Mouse (Mus musculus) midbrain, postnatal 0 days (tissue): ENCODE measurements around the gene Runx1. TPM values are rescaled to one million over a fixed set of nuclear protein-coding genes. Genes with fewer than 3 reads are reported as not detected.

Experiments
- ATAC-seq: fragments of 200-750 bp; cut with Nextera tagmentation; 2 replicates; pipeline ENCODE4 v1.8.0; 2017; ENCODE audit warnings: moderate number of reproducible peaks, mild to moderate bottlenecking, moderate TSS enrichment, moderate library complexity; ENCODE audit not compliant: low FRiP score
- DNase-seq: peaks from one replicate; pipeline ENCODE4 v3.0.0-alpha.2; 2015; ENCODE audit warnings: low spot score
- H3K27ac ChIP-seq: fragments of 300-500 bp; sonication (generic); 2 replicates; pipeline ENCODE4 v1.5.1; 2014; ENCODE audit warnings: low read depth, mild to moderate bottlenecking, low read length, mixed read lengths
- H3K27me3 ChIP-seq: fragments of 300-500 bp; sonication (generic); 2 replicates; pipeline ENCODE4 v1.6.1; 2014; ENCODE audit warnings: low read length, control low read depth, mixed read lengths; ENCODE audit not compliant: insufficient read depth
- H3K36me3 ChIP-seq: fragments of 300-500 bp; sonication (generic); 2 replicates; pipeline ENCODE4 v1.6.1; 2014; ENCODE audit warnings: low read length, control low read depth, mixed read lengths; ENCODE audit not compliant: insufficient read depth
- H3K4me1 ChIP-seq: fragments of 300-500 bp; sonication (generic); 2 replicates; pipeline ENCODE4 v1.6.1; 2014; ENCODE audit warnings: mild to moderate bottlenecking, control low read depth, antibody characterized with exemption, low read length, mixed read lengths; ENCODE audit not compliant: insufficient read depth
- H3K4me2 ChIP-seq: fragments of 300-500 bp; sonication (generic); 2 replicates; pipeline ENCODE4 v1.6.1; 2014; ENCODE audit warnings: low read depth, mild to moderate bottlenecking, low read length, mixed read lengths; ENCODE audit not compliant: poor library complexity, severe bottlenecking
- H3K4me3 ChIP-seq: fragments of 300-500 bp; sonication (generic); 2 replicates; pipeline ENCODE4 v1.5.1; 2014; ENCODE audit warnings: low read depth, mild to moderate bottlenecking, low read length, moderate library complexity
- H3K9ac ChIP-seq: fragments of 300-500 bp; sonication (generic); replicated peaks from 2 replicates; pipeline ENCODE4 v1.6.1; 2014; ENCODE audit warnings: mild to moderate bottlenecking, low read length, moderate library complexity, mixed read lengths; ENCODE audit not compliant: poor library complexity, severe bottlenecking
- H3K9me3 ChIP-seq: fragments of 300-500 bp; sonication (generic); 2 replicates; pipeline ENCODE4 v1.6.1; 2016; ENCODE audit warnings: low read length, control low read depth
- CTCF ChIP-seq: IDR thresholded peaks from 2 replicates; pipeline ENCODE4 v1.5.1; 2016; ENCODE audit warnings: antibody characterized with exemption, mild to moderate bottlenecking
- WGBS: fragments of 180-500 bp; shearing (Covaris S2); extraction: QIAGEN DNeasy Blood & Tissue Kit; methylation state at CpG from one replicate; pipeline ENCODE4 v1.1.7; 2014; 5-methylcytosine and 5-hydroxymethylcytosine counted together
- polyA plus RNA-seq: library from polyadenylated mRNA; unstranded; fragments of >200 nt; fragmentation: Nextera tagmentation; extraction: Ambion mirVana; gene quantifications from 2 replicates; pipeline ENCODE4 v1.2.1, GENCODE M21; 2015
- total RNA-seq: library from RNA; depleted of rRNA; stranded (reverse); fragments of >200 nt; gene quantifications from 2 replicates; pipeline ENCODE4 v1.2.3, GENCODE M21; 2014

Runx1 gene
- total and polyA plus RNA-seq, 2 experiments from 2014 or later: 0.64 to 2.0 TPM

DNA sequence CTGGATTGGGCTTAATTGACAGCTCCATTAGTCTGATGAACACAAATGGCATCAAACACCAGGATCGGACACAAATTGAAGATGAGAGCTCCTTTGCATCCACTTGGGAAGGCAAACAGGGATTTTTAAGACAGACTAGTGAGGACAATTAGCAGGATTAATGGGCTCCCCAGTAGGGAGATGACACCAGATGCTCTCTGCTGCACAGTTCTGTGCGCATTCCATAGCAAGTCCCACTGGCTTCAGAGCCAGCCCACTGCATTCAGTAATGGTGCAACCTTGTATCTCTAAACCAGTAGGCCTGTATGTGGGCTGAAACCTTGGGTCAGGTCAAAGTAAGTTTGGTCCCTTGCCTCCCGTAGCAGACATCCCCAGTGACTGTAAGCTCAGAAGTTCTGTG is 80.7 kb downstream of the Runx1 start:
- H3K27me3 ChIP-seq: no peaks in the 10 kb centered on the region
- WGBS: 80% methylated on average over 3 of the region's 3 CpGs
- ATAC-seq: no peak
- H3K4me3 ChIP-seq: no peak overlapping the region
- H3K27ac ChIP-seq: no peak overlapping the region
- H3K9ac ChIP-seq: no peak overlapping the region
- no peak overlapping the region for H3K4me2 ChIP-seq
- no peak for TF ChIP-seq CTCF
- H3K36me3 ChIP-seq: no peaks in the 10 kb centered on the region
- H3K4me1 ChIP-seq: no peaks in the 10 kb centered on the region
- no peaks in the 10 kb centered on the region for H3K9me3 ChIP-seq
- no peak for DNase-seq

GRCm38 (mm10) chr16:92744172-92744777 is 81.7 kb downstream of the Runx1 start:
- H3K27ac ChIP-seq: no peak overlapping the region
- no peak for TF ChIP-seq CTCF
- H3K36me3 ChIP-seq: no peaks in the 10 kb centered on the region
- H3K4me2 ChIP-seq: no peak overlapping the region
- no peak overlapping the region for H3K9ac ChIP-seq
- DNase-seq (no peak), ATAC-seq (no peak)
- H3K4me3 ChIP-seq: no peak overlapping the region
- H3K9me3 ChIP-seq: no peaks in the 10 kb centered on the region
- WGBS: 62% methylated on average over 12 of the region's 12 CpGs
- H3K4me1 ChIP-seq: no peaks in the 10 kb centered on the region
- H3K27me3 ChIP-seq: no peaks in the 10 kb centered on the region

- Histone ChIP-seq H3K27me3 (no peaks in the 10 kb centered on the region), H3K4me2 (no peak overlapping the region), H3K36me3 (no peaks in the 10 kb centered on the region), H3K9me3 (no peaks in the 10 kb centered on the region), H3K4me3 (no peak overlapping the region), H3K4me1 (no peaks in the 10 kb centered on the region), H3K9ac (no peak overlapping the region), H3K27ac (no peak overlapping the region)
- ATAC-seq: no peak
- DNase-seq: no peak
- no peak for TF ChIP-seq CTCF
- 79% methylated on average over 4 of the region's 4 CpGs for WGBS
Observed at GRCm38 (mm10) chr16:92743755-92744154, 82.2 kb downstream of the Runx1 start.

GRCm38 (mm10) chr16:92741342-92741741 is 84.6 kb downstream of the Runx1 start:
- ATAC-seq: no peak
- H3K4me2 ChIP-seq: no peak overlapping the region

GRCm38 (mm10) chr16:92740541-92740940 is 85.4 kb downstream of the Runx1 start:
- ATAC-seq (no peak), DNase-seq (no peak)
- H3K4me3 ChIP-seq: no peak overlapping the region
- H3K27me3 ChIP-seq: no peaks in the 10 kb centered on the region
- H3K9ac ChIP-seq: no peak overlapping the region
- H3K27ac ChIP-seq: no peak overlapping the region
- WGBS: 52% methylated on average over 9 of the region's 9 CpGs
- TF ChIP-seq CTCF: no peak
- H3K9me3 ChIP-seq: no peaks in the 10 kb centered on the region
- H3K36me3 ChIP-seq: no peaks in the 10 kb centered on the region
- no peaks in the 10 kb centered on the region for H3K4me1 ChIP-seq
- H3K4me2 ChIP-seq: no peak overlapping the region

More at GRCm38 (mm10) chr16:92741342-92741741, 84.6 kb downstream of the Runx1 start:
- TF ChIP-seq CTCF: no peak
- H3K9ac ChIP-seq: no peak overlapping the region
- H3K4me3 ChIP-seq: no peak overlapping the region
- no peak overlapping the region for H3K27ac ChIP-seq
- H3K4me1 ChIP-seq: no peaks in the 10 kb centered on the region
- no peaks in the 10 kb centered on the region for H3K9me3 ChIP-seq
- DNase-seq: no peak
- no peaks in the 10 kb centered on the region for H3K27me3 ChIP-seq
- 88% methylated on average over 8 of the region's 8 CpGs for WGBS
- H3K36me3 ChIP-seq: no peaks in the 10 kb centered on the region

DNA sequence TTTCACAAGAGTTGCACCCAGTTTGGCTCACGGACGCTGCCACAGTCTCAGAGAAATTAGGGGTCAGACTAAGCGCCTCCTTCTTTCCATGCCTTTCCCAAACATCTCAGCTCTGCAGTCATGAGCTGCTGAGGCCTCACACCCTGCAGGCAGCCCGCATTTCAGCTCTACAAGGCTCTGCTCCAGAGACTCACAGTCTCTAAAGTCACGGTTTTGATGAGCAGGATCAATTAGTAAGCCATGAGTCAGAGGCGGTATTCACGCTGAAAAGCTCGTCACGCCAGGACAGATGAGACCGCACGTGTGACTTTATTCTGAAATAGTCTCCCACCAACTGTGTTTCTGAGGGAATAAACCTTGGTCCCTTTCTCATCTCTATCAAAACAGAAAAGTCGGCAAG is 86.0 kb downstream of the Runx1 start:
- DNase-seq: peak; percentile 22
- no peak overlapping the region for H3K4me2 ChIP-seq
- H3K9me3 ChIP-seq: no peaks in the 10 kb centered on the region
- no peaks in the 10 kb centered on the region for H3K27me3 ChIP-seq
- H3K4me1 ChIP-seq: no peaks in the 10 kb centered on the region
- WGBS: 49% methylated on average over 12 of the region's 12 CpGs
- no peak overlapping the region for H3K9ac ChIP-seq
- H3K36me3 ChIP-seq: no peaks in the 10 kb centered on the region
- H3K27ac ChIP-seq: no peak overlapping the region
- no peak overlapping the region for H3K4me3 ChIP-seq
- no peak for ATAC-seq
- TF ChIP-seq CTCF: no peak
